Mouse (Mus musculus) retina, adult 2 months (tissue): ENCODE data around the gene 4930558C23Rik.
"Not testable (repeated sequence)": the region's sequence is repeated elsewhere in the genome, so short reads cannot be mapped to it uniquely, and the experiment has no call there.

Experiments used
- DNase-seq: peaks from one replicate; pipeline ENCODE4 v3.0.0-alpha.2; 2012; ENCODE audit warnings: low read depth, low spot score

4930558C23Rik gene

DNA sequence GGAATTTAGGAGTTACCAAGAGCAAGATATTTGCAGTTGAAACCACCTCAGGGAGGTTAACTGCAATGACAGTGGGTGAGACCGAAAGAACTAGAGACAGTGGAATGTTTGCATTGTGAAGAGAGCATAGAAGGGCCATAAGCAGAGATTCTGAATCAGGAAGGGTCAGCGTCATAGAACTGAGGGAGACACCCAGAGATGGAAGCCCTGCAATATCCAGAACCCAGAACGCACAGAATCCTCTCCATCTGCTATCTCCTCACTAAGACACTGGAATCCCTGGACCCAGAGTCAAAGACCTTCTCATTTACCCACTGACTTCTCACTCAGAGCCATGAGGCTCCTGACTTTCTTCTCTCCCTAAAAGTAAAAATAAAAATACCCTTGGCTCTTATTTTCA is at the start of gene 4930558C23Rik:
TSS of gene 4930558C23Rik (minus strand) at position 101 of the 400 bp plus-strand sequence.
- no peak for DNase-seq

DNA sequence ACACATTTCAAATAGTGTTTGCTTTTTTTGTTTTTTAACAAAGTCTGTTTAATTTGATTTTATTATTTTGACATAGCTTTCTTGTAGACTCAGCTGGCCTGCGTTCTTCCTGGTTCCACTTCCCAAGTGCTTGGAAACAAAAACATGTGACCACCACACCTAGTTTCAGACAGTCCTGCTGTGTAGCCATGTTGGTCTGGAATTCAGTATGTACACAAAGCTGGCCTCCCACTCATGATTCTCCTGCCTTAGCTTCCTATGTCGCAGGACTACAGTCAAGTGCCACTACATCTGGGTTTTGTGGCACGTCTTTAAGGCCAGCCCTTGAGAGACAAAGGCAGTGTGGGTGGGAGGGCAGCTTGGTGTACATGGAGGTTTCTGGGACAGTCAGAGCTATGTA is 48.3 kb upstream of the 4930558C23Rik start:
- no peak for DNase-seq

DNA sequence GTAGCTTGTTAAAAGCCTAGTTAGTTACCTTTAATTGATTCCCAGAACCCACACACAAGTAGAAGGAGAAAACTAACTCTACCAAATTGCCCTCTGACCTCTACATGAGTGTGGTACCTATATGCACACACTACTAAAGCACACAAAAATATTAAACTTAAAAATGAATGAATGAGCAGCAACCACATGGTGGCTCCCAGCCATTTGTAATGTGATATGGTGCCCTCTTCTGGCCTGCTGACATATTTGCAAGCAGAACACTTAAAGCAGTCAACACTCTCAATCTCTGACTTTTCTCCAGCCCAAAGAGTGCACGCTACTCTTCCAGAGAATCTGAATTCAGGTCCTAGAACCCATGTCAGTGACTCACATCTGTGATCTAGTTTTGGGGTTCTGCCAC is 47.8 kb upstream of the 4930558C23Rik start:
- DNase-seq, result peak; percentile 16

DNA sequence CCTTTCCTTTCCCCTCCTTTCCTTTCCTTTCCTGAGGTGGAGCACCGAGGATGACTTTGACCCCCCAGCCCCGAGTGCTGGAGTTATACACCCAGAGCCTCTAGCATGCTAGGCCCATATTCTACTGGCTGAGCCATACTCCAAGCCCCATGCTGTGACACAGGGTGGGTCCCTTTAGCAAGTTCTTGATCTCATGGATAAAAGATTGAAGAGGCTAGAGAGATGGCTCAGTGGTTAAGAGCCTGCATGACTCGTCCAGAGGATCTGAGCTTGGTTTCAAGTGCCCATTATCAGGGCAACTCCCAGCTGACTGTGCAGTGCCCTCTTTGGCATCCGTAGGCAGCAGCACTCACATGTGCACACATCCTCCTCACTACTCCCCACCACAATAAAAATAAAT is 42.7 kb upstream of the 4930558C23Rik start:
- no peak for DNase-seq

DNA sequence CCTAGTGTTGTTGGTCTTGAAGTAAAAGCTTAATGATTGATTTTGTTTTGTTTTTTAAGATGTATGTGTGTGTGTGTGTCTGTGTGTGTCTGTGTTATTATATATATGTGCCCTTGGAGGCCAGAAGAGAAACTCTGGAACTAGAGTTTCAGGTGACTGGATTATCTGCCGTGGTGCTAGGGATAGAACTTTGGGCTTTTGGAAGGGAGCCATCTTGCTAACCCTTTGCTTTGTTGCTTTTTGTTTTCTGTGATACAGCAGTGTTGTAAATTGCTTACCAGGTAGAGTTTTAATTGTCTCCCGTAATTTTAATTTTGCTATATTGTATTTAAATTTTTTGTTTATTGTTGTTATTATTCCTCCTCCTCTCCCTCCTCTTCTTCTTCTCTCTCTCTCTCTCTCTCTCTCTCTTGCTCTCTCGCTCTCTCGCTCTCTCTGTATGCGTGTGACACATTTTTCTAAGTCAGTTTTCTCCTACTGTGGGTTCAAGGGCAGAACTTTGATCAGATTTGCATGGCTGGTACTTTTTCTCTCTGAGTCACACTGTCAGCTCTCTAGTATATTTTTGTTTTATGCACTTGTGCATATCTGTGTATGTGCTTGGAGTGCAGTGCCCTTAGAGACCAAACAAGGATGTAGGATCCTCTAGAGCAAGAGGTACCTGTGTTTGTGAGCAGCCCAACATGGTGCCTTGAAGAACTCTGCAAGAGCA is 39.9 kb upstream of the 4930558C23Rik start:
- no peak for DNase-seq

DNA sequence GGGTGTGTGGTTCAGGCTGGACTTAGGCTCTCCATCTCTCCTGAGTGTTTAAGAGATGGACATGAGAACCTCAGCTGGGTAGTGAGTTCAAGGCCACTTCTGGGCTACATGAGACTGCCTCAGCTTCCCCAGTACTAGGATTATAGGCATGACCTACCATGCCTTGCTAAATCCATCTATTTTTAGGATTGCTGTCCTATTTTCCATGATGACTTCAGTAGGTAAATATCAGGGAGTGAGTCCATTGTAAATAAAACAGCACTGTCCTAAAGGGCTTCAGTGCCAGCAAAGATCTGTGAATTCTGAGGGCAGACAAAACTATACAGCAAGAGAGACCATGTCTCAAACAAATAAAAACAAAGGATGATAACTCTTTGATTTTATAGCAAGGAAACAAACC is 37.0 kb upstream of the 4930558C23Rik start:
- DNase-seq, result no peak

DNA sequence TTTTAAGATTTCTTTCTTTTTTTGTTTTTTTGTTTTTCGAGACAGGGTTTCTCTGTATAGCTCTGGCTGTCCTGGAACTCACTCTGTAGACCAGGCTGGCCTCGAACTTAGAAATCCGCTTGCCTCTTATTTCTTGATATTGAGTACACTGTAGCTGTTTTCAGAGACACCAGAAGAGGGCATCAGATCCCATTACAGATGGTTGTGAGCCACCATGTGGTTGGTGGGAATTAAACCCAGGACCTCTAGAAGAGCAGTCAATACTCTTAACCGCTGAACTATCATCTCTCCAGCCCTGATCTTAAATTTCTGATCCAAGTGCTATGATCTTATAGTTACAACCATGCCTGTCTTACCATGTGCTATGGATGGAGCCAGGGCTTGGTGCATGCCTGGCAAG is 36.0 kb upstream of the 4930558C23Rik start:
- not testable (repeated sequence) for DNase-seq

DNA sequence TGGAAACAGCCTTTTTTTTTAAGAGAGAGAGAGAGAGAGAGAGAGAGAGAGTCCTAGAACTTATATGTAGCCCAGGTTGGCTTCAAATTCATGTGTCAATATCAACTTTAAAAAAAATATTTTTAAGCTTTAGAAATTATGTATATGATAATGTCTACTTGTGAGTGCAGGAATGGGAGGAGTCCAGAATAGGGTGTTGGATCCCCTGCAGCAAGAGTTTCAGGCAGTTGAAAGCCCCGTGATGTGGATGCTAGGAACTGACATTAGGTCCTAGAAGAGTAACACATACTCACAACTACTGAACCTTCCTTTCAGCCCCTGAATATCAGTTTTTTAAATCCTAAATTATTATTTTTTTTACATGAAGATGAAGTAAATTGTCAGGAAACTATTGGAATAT is 32.9 kb upstream of the 4930558C23Rik start:
- no peak for DNase-seq

DNA sequence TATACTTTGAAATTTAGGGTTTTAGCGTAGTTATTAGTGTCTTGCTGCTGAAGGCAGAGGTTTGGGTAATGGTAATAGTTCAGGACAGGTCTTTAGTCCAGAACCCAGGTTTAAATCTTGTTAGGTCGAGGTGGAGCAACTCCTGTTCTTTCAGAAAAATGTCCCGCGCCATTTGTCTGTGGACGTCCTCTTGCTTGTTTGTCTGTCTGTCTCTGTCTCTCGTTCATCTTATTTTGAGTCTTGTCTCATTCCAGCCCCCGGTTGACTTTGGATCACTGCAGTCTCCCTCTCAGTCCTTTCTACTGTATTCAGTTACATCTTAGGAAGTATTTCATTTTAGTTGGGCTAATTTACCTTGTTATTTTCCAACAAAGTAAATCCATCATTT is 32.3 kb upstream of the 4930558C23Rik start:
- DNase-seq, result no peak

DNA sequence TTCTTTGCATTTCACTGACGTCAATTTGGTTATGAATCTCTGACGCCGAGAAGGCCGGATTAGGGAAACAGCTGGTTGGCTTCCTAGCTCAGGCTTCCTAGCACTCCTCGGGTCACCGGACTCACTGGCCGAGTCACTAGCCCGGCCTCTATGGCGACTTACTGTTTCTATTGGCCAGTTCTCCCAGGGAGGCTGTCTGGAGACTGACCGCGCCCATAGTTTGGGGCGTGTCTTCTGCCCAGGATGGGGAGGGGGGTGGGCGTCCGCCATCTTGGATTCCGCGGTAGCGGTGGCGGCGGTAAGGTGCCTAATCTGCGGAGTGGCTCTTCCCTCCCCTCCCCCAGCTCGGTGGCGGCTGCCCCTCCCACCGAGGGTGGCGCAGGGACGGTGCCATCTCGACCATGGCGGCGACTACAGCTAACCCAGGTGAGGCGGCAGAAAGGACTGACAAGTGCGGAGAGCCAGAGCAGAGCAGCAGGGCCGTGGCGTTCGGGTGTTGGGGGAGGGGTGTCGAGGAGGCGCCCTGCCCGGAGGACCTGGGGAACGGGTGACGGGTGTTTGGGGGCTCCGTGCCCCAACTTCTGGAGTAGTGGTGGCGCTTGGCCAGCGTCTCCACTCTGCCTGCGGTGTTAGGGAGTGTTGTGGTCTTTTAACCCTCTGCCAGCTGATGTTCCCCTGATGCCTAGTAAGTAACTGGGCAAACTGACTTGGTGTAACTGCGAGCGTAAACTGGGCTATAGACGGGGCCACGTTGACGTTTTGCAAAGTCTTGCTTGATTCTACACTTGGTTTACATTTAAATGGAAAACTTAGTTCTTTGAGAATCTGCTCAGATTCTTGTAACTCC is 31.7 kb upstream of the 4930558C23Rik start, which contains the start of gene Arnt:
TSS of gene Arnt (plus strand) at position 253 of the 847 bp plus-strand sequence.
- DNase-seq, result peak; percentile 94

DNA sequence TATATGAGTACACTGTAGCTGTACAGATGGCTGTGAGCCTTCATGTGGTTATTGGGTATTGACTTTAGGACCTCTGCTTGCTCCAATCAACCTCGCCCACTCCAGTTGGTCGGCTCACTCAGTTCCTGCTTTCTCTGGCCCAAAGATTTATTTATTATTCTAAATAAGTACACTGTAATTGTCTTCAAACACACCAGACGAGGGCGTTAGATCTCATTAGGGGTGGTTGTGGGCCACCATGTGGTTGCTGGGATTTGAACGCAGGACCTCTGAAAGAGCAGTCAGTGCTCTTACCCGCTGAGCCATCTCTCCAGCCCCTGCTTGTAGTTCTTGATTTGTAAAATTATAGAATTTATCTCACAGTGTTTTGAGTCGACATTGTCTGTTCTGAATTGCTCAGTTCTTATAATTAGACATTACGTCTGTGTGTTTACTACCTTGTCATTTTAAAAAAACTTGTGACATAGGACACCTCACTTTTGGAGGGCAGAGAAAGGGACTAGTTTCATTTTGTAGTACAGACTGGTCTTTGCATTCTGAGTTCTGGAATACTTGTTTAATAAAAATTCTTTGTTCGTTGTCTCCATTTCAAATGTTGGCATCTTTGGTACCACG is 30.8 kb upstream of the 4930558C23Rik start:
- no peak for DNase-seq

DNA sequence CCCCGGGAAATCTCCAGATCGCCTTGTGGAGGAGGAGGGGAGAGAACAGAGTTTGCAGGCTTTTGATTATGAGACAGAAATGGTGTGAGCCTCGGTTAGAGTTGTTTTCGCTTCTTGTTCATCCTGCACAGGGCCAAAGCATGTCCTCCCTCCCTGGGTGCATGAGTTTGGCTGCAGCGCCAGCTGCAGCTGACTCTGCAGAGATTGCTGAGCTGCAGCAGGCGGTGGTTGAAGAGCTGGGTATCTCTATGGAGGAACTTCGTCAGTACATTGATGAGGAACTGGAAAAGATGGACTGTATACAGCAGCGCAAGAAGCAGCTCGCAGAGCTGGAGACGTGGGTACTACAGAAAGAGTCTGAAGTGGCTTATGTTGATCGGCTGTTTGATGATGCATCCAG is 25.8 kb upstream of the 4930558C23Rik start:
- DNase-seq, result not testable (repeated sequence)

DNA sequence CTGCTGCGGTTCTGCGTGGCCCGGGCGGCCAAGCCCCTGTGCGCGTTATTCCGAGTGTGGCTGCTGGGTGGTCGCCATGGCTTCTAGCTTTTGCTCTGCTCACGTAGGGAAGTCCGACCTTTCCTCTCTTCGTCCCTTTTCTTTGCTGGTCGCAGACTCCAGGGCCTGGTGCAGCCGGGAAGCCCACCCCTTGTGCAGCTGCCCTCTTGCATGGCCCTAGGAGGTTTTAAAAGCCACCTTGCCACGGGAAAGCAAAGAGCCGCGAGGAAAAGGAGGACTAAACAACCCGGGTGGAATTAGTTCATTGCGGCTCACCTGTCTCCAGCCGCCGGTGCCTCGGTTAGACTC is 25.2 kb upstream of the 4930558C23Rik start:
- DNase-seq, result not testable (repeated sequence)

DNA sequence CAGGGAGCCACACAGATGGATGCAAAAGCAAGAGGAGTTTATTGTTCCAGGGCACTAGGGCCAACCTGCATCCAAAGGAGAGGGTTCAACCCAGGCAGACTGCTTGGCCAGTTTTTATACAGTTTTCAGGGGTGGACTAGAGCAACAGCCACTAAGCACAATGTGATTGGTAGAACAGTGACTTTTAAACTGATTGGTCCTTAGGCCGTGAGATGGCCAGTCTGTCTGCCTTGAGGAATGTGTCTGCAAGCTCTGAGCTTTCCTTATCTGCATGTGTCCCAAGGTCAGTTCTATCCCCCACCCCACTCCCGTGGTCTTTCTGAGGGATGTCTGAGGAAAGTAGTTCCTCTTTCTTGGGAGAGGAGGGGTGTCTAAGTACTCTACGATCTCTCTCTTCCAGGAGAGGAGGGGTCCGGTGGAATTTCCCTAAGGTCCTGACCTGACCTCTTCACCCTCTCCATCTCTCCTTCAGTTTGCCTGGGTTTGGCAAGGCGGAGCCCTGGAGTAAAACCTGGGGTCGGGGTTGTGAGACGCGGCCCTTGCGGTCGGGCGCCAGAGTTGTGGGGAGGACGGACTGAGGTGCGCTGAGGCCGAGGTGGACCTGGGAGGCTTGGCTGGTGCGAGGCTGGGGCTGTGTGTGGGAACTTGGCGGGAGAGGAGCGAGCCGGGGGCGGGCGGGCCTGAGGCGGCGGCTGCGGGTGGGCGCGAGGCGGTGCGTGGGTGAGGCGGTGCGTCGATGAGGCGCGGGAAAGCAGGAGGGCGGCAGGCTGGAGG is 24.7 kb upstream of the 4930558C23Rik start:
- DNase-seq, result not testable (repeated sequence)

DNA sequence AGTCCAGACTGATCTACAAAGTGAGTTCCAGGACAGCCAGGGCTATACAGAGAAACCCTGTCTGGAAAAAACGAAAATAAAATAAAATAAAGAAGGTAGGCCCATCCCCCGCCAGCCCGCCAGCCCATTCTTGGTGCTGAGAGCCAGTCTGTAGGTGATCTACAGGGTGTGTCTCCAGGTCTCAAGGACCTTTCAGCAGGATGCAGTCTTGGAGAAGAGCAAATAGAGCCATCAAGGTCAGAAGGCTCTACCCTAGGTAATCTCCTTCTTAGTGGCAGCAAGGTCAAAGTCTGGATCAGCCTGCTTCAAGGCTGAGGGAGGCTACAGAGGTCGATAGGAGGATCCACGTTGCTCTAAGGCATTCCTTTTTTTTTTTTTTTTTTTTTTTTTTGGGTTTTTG is 23.8 kb upstream of the 4930558C23Rik start:
- DNase-seq, result not testable (repeated sequence)

DNA sequence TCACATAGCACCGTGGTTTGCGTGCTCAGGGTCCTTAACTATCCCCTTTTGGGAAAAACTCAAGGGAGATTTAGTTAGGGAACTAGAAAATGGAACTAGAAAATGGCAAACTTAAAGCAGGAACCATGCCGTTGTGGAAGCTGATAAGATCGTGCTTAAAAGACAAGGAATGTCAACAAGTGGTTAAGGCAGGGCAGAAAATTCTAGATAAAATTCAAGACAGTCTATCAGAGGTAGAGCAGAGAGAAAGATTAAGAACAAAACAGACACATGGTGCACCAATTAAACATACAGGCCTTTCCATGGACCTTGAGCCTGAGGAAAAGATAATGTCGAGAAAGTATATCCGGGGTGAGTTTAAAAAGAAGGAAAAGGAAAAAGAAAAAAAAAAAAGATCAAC is 15.2 kb upstream of the 4930558C23Rik start:
- no peak for DNase-seq

DNA sequence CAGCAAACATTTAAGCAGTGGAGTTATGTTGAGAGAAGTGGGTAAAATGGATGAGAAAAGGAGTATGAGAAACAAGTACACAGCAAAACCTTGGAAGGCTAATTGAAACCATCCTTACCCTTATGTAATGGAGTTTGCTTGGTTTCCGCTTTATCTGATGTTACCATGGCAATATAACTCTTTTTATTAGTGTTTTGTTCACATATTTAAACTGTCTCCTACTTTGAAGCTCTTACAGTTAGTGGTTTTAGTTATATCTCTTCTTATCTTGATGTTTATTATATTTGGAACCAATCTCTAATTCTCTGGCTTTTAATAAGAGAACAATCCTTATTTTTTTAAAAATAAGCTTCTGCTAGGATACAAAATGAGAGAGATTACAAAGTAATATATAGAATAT is 9.6 kb upstream of the 4930558C23Rik start:
- DNase-seq, result no peak

DNA sequence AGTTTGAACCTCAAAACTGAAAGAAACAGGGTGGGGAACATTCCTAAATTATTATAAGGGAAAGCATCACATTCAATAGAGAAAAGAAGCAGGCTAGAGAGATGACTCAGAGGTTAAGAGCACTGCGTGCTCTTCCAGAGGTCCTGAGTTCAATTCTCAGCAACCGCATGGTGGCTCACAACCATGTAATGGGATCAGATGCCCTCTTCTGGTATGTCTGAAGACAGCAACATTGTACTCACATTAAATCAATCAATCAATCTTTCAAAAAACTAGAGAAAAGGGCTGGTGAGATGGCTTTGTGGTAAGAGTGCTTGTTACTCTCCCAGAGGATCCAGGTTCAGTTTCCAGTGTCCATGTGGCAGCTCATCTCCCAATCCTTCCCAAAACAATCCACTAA is 6.2 kb upstream of the 4930558C23Rik start:
- DNase-seq, result no peak

DNA sequence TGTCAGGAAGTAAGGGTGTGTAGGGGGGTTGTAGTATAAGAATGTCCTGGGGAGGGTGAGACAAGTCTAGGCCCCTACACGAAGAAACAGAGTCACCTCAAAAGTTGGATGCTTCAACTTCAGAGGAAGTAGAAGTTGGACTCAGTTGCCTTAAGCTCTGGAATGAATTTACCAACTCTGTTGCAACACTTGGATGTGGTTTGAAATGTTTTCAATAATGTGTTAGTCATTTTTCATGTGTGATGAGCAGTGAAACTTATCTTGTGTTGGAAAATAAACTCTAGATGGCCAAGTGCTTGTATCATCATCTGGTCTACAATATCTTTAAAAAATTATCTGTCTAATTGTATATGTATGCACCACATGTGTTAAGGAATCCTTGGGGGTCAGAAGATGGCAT is 5.1 kb upstream of the 4930558C23Rik start:
- no peak for DNase-seq

DNA sequence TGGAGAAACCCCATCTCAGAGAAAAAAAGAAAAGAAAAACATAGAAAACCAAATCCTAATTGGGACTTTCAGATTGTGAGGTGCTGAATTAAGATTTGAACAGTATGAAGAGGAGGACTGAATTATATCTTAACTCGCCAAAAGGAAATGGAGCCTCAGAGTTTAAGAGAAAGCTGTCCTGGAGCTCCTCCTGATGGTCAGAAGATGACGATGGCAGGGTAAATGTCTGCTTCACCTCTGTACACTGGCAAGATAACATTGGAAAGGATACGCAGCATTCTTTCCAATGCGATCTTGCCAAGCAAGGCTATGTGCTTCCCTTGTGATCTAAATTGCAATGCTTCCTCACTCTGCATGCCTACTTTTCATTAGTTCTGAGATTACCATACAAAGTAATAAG is 8.3 kb downstream of the 4930558C23Rik start:
- DNase-seq, result no peak

DNA sequence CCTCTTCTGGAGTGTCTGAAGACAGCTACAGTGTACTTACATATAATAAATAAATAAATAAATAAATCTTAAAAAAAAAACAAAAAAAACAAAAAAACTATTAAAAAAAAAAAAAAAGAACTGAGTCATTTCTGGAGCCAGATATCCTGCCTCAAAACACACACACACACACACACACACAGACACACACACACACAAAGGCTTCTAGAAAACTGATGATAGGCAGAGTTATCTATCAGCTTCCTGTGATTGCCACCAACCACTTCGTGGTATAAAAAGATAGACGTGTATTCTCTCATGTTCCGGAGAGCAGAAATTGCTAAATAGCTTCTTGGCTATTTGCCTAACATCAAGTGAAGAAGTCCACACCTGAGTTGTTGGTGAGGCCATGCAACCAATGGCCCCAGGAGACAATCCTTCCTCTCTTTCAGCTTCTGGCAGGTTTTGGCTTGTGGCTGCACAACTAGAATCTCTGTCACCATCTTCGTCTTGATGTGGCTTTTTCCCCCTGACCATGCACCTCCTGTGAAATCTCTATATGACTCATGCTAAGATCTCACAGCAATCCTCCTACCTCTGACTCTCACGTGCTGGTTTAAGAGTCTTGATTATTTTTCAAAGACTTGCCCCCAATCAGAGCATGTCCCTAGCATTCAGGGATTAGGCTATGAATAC is 17.1 kb downstream of the 4930558C23Rik start:
- no peak for DNase-seq
